Mouse (Mus musculus) lung, adult 10 weeks (tissue): ENCODE results near the gene Tnnc2. TPM values are rescaled to one million over a fixed set of nuclear protein-coding genes. Genes with fewer than 3 reads are reported as not detected.

ENCODE experiments used
- polyA plus RNA-seq: library from polyadenylated mRNA; stranded (reverse); fragments of 350-450 nt; fragmentation: Illumina TruSeq; extraction: RNeasy Lipid Tissue Mini Kit (QIAGEN cat#74804); gene quantifications from one replicate; pipeline ENCODE4 v1.2.3, GENCODE M21; 2014; ENCODE audit warnings: low read depth, low replicate concordance; ENCODE audit not compliant: insufficient read depth

Tnnc2 gene
- not detected for polyA plus RNA-seq

DNA sequence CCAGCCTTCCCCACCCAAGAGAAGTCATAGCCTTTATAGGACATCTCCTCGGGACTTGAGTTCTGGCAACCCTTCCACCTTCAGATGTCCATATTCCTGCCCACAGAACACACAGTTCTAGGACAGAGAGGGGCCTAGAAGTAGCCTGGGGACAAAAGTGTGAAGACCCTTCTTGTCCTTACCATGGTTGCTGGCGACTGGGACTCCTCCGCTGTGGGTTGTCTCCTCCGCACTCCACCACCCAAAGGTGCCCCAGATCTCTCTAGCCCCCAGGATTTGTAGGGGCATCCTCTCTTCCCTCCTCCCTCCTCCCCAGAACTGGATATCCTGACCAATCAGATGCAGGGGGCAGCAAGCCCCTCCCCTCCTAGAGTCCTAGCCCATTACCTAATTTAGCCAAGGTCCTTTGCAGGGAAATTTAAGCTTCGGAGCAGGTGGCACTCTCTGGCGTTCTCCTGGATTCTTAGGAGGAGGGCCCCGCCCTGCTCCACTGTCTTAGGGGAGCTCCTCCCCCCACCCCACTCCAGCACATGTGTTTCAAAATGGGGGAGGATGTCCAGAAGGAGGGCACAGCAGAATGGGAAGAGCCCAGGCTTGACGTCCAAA is at the start of gene Tnnc2:
Gene Tnnc2, minus strand, starts transcription at position 487 of the 606 bp plus-strand sequence.

DNA sequence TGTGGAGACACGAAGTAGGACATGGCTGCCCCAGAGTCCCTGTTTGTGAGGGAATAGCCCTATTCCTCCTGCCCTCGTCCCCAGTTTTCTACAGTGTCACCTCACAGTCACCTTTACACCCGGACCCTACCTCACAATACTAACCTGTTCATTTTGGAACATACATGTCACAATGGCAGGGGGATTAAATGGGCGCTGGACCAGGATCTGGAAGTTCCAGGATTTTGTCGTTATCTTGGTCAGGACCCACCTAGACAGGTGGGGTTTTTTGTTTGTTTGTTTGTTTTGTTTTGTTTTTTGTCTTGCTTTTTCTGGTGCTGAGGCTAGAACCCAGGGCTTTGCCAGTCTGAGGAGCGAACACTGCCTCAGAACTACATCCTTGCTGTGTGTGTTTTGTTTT is 48.7 kb upstream of the Tnnc2 start, which contains the start of gene Spata25:
Gene Spata25, minus strand, starts transcription at position 101 of the 400 bp plus-strand sequence.

DNA sequence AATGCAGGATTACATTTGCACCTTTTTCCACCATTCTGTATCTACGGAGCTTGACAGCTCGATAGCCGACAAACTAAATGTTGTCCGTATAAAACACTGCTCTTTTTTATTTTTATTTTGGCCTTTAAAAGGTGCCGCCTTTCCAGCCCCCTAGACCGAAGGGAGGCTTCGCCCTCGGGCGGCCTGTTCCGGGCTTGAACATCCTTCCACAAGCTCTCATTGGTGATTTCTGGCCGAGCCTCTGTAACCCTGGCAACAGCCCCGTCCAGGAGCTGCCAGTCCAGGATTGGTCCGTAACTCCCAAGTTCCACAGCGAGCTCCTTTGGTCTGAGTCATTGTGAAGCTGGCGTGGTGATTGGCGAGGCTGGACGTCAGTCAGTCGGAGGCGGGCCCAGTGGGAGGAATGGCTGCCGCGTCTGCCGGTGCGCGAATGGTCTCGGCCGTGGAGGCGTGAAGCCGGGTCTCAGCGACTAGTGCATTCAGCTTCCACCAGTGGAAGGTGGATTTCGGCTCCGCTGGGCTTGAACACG is 42.9 kb upstream of the Tnnc2 start, which contains the start of gene Zswim1:
Gene Zswim1, plus strand, starts transcription at position 51 of the 530 bp plus-strand sequence.

DNA sequence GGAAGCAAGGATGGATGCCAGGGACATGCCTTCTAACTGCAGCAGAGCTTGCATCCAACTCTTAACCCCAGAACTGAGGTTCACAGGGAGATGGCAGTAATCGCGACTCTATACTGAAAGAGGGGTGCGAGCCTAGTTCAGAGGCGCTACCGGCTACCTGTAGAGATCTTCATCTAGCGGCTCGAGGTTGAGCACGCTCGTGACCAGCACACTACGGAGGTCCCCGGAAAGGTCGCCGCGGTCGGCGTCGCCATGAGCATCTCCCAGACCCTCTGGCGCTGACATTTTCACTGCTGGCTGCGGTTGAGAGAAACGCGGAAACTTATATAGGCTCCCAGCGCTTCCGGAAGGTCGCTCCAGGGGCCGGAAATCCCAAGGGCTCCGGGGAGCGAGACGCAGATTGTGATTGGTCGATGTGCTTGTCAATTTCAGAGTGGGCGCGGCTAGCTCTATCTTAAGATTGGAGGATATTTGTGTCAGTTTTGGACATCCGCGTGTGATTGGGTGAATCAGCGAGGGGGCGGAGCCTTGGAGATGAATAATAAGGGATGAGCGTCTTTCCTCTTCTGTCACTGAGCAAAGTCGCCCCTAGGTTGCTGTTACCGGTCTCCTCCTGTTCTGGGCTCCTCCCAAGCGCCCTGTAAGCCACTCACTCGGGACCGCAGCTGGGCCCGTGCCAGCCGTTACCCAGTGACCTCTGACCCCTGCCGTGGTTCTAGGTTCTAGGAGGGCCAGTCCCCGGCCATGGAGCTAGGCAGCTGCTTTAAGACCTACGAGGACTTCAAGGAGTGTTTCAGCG is 25.0 kb upstream of the Tnnc2 start, which contains the start of the genes Acot8 and Zswim3:
Gene Acot8, minus strand, starts transcription at position 350 of the 799 bp plus-strand sequence.
Gene Zswim3, plus strand, starts transcription at position 566 of the 799 bp plus-strand sequence.

DNA sequence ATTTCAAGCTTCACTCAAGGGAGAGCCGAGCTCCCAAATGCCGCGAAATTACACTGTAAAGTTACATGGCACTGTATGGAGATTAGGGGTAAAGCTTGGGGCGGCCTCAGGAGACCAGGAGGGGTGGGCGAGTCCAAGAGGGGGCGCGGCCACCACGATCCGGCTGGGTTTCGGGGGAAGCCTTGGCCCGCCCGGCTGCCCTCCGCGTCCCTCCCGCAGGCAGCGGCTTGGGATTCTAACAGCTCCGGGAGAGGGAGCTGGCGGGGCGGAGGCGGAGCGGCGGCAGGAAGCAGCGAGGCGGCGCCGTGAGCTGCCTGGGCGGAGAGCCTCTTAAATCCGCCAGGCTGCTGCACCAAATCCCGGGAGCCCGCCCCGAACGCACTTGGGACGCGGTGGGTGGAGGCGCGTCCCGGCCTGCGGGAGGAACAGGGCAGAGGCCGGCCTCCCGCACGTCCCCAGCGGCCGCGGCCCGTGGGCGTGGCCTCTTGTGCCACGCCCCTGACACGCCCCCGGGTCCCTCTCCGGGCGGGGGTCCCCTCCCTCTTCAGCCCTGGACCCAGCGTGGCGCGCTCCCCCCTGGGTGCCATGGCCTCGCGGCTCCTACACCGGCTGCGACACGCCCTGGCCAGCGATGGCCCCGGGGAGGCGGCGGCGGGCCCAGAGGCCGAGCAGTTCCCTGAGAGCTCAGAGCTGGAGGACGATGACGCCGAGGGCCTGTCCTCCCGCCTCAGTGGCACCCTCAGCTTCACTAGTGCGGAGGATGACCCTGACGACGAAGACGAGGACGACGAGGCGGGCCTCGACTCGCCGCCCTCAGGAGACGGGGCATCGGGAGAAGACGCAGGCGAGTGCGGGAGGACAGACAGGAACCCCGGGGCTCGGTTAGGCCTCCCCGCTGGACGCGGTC is 6.0 kb upstream of the Tnnc2 start, which contains the start of gene Snx21:
Gene Snx21, plus strand, starts transcription at position 343 of the 907 bp plus-strand sequence.

DNA sequence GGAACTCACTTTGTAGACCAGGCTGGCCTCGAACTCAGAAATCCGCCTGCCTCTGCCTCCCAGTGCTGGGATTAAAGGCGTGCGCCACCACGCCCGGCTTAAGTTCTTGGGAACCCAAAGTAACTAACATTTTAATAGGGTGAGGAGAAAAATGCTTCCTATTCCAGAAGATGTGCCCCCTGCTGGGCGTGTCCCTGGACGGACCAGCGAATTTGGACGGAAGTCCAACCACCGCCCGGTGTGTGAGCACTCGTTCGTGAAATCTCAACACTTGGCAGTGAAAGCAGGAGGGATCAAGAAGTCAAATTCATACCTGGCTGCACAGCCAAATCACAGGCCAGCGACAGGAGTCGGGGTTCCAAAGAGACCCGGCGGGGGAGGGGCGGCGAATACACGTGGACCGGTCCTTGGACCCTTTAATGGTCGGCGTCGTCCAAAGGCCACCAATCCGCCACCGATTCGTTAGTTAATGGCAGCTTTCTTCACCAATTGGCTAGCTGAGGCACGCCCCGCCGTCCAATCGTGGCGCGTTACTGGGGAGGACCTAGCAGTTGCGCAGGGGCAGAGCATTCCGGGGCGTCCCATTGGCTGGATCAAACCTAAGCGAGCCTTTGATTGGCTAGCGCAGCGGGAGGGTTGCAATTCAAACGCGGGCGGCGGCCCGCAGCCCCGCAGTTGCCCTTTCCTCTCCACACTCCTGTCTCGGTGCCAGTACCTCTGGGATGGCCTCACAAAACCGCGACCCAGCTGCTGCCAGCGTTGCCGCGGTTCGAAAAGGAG is 10.3 kb downstream of the Tnnc2 start, which contains the start of gene Ube2c:
Gene Ube2c, plus strand, starts transcription at position 641 of the 780 bp plus-strand sequence.

DNA sequence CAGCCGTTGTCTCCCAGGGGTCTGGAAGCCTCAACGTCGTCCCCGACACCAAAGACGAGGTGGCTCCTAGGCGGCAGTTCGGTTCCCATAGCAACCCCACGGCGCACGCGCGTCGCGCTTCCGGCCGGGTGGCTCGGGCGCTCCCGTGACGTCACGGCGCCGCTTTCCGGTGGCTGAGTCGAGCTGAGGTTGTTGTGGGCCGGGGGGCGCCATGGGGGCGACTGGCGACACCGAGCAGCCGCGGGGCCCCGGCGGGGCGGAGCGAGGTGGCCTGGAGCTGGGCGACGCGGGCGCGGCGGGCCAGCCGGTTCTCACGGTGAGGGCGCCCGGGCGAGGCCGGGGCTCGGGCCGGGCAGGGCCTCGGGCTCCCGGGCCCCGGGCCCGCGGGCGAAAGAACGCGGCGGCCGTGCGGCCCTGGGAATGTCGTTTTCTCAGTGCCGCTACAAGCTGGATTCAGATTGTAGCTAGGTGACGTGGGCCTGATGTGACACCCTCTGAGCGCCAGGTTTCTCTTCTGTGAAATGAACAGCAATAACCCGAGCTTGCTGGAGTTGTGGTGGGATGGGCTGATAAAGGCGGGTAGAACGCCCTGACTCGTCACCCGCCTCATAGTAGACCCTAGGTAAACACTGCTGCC is 33.8 kb downstream of the Tnnc2 start, which contains the start of the genes Wfdc3 and Dnttip1:
Gene Wfdc3, minus strand, starts transcription at position 89 of the 637 bp plus-strand sequence.
Gene Dnttip1, plus strand, starts transcription at position 141 of the 637 bp plus-strand sequence.

Other genes starting within 250 kb of the Tnnc2 start
- 2,326 TPM for gene Wfdc2, start 217.6 kb downstream of the Tnnc2 start, polyA plus RNA-seq
- gene Spint3, start 206.5 kb downstream of the Tnnc2 start, polyA plus RNA-seq: not detected
- 4.4 TPM for gene Wfdc6a, start 194.5 kb downstream of the Tnnc2 start, polyA plus RNA-seq
- gene Eppin, start 186.4 kb downstream of the Tnnc2 start, polyA plus RNA-seq: not detected
- gene Wfdc6b, start 166.4 kb downstream of the Tnnc2 start, polyA plus RNA-seq: 3.0 TPM
- 1.2 TPM for gene Wfdc8, start 166.3 kb downstream of the Tnnc2 start, polyA plus RNA-seq
- gene Wfdc16, start 141.2 kb downstream of the Tnnc2 start, polyA plus RNA-seq: 0.95 TPM
- gene Wfdc10, start 123.9 kb downstream of the Tnnc2 start, polyA plus RNA-seq: 3.9 TPM
- not detected for gene Wfdc9, start 123.4 kb downstream of the Tnnc2 start, polyA plus RNA-seq
- gene Wfdc11, start 105.9 kb downstream of the Tnnc2 start, polyA plus RNA-seq: not detected
- 1.2 TPM for gene Wfdc13, start 94.9 kb downstream of the Tnnc2 start, polyA plus RNA-seq
- not detected for gene Spint4, start 81.5 kb downstream of the Tnnc2 start, polyA plus RNA-seq
- gene Spint5, start 64.7 kb downstream of the Tnnc2 start, polyA plus RNA-seq: not detected
- gene Wfdc3, start 34.0 kb downstream of the Tnnc2 start, polyA plus RNA-seq: 4.4 TPM
- gene Dnttip1, start 34.0 kb downstream of the Tnnc2 start, polyA plus RNA-seq: 19.0 TPM
- gene Ube2c, start 10.1 kb downstream of the Tnnc2 start, polyA plus RNA-seq: 3.6 TPM
- gene Snx21, start 5.9 kb upstream of the Tnnc2 start, polyA plus RNA-seq: 23.7 TPM
- gene Acot8, start 24.9 kb upstream of the Tnnc2 start, polyA plus RNA-seq: 15.4 TPM
- gene Zswim3, start 25.1 kb upstream of the Tnnc2 start, polyA plus RNA-seq: 2.5 TPM
- 5.2 TPM for gene Zswim1, start 42.7 kb upstream of the Tnnc2 start, polyA plus RNA-seq
- 0.45 TPM for gene Spata25, start 48.6 kb upstream of the Tnnc2 start, polyA plus RNA-seq
- 104 TPM for gene Ctsa, start 52.9 kb upstream of the Tnnc2 start, polyA plus RNA-seq
- 4.4 TPM for gene Neurl2, start 53.5 kb upstream of the Tnnc2 start, polyA plus RNA-seq
- gene Pltp, start 77.7 kb upstream of the Tnnc2 start, polyA plus RNA-seq: 368 TPM
- 39.9 TPM for gene Pcif1, start 99.3 kb upstream of the Tnnc2 start, polyA plus RNA-seq
- gene Zfp335, start 131.8 kb upstream of the Tnnc2 start, polyA plus RNA-seq: 5.3 TPM
- gene Mmp9, start 160.8 kb upstream of the Tnnc2 start, polyA plus RNA-seq: 8.8 TPM
- gene Slc12a5, start 180.8 kb upstream of the Tnnc2 start, polyA plus RNA-seq: 1.6 TPM